Mouse (Mus musculus) stomach, postnatal 0 days (tissue): ENCODE results near the gene Shbg. TPM values are rescaled to one million over a fixed set of nuclear protein-coding genes. Genes with fewer than 3 reads are reported as not detected.
A peak's percentile ranks its signal among the peaks of the same experiment; 100 is the strongest.

ENCODE experiments used
- ATAC-seq: fragments of 200-750 bp; cut with Nextera tagmentation; 2 replicates; pipeline ENCODE4 v1.8.0; 2017; ENCODE audit not compliant: low FRiP score, low TSS enrichment
- DNase-seq: peaks from one replicate; pipeline ENCODE4 v3.0.0-alpha.2; 2016; ENCODE audit warnings: low spot score
- H3K27ac ChIP-seq: fragments of 300-500 bp; sonication (generic); replicated peaks from 2 replicates; pipeline ENCODE4 v1.5.1; 2014; ENCODE audit warnings: mild to moderate bottlenecking, control low read depth
- H3K27me3 ChIP-seq: fragments of 300-500 bp; sonication (generic); 2 replicates; pipeline ENCODE4 v1.6.1; 2014; ENCODE audit warnings: low read length; ENCODE audit not compliant: control insufficient read depth, insufficient read depth
- H3K36me3 ChIP-seq: fragments of 300-500 bp; sonication (generic); 2 replicates; pipeline ENCODE4 v1.6.1; 2014; ENCODE audit warnings: low read length, mixed read lengths; ENCODE audit not compliant: control insufficient read depth, insufficient read depth
- H3K4me1 ChIP-seq: fragments of 300-500 bp; sonication (generic); replicated peaks from 2 replicates; pipeline ENCODE4 v1.6.1; 2014; ENCODE audit warnings: antibody characterized with exemption; ENCODE audit not compliant: control insufficient read depth, insufficient read depth
- H3K4me2 ChIP-seq: fragments of 300-500 bp; sonication (generic); replicated peaks from 2 replicates; pipeline ENCODE4 v1.6.1; 2014; ENCODE audit warnings: low read depth, mild to moderate bottlenecking, control low read depth, moderate library complexity
- H3K4me3 ChIP-seq: fragments of 300-500 bp; sonication (generic); 2 replicates; pipeline ENCODE4 v1.5.1; 2014; ENCODE audit warnings: low read depth, low read length, control low read depth
- H3K9ac ChIP-seq: fragments of 300-500 bp; sonication (generic); 2 replicates; pipeline ENCODE4 v1.6.1; 2014; ENCODE audit warnings: mild to moderate bottlenecking, low read length, control low read depth, mixed read lengths
- H3K9me3 ChIP-seq: fragments of 300-500 bp; sonication (generic); 2 replicates; pipeline ENCODE4 v1.6.1; 2016; ENCODE audit warnings: low read length; ENCODE audit not compliant: control insufficient read depth
- CTCF ChIP-seq: IDR thresholded peaks from 2 replicates; pipeline ENCODE4 v1.5.1; 2016; ENCODE audit warnings: antibody characterized with exemption, low read depth, mild to moderate bottlenecking, moderate library complexity
- EP300 ChIP-seq: optimal IDR thresholded peaks from 2 replicates; pipeline ENCODE3; 2016; ENCODE audit warnings: antibody characterized with exemption
- WGBS: fragments of 180-500 bp; shearing (Covaris S2); extraction: QIAGEN DNeasy Blood & Tissue Kit; methylation state at CpG from one replicate; pipeline ENCODE4 v1.1.7; 2014; 5-methylcytosine and 5-hydroxymethylcytosine counted together
- polyA plus RNA-seq: library from polyadenylated mRNA; unstranded; fragments of >200 nt; fragmentation: Nextera tagmentation; extraction: Ambion mirVana; gene quantifications from 2 replicates; pipeline ENCODE4 v1.2.1, GENCODE M21; 2015

Gene Shbg
- polyA plus RNA-seq = not detected in 2 replicates

DNA sequence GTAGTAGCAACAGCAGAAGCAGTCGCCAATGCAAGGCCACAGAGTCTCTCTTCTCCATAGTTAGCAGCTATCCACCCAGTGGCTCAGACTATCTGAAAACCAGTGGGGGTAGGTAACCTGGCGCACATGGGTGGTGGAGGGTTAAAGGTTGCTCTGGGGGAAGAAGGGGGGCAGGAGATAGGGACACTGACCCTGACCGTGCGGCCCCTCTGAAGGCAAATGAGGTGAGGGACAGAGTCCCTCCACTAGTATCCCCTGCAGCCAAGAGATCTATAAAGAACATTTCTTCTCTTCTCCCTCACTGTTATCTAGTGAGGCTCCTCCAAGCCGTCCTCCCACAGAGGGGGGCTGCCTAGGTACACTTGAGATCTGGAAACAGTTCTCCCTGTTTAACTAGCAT lies at the start of gene Shbg:
Gene Shbg, minus strand, starts transcription at position 101 of the 400 bp plus-strand sequence.
- H3K9ac ChIP-seq = no peak within 1 kb of the TSS
- no peaks in the 10 kb centered on the region for H3K4me1 ChIP-seq
- ATAC-seq = no peak
- no peaks in the 10 kb centered on the region for H3K36me3 ChIP-seq
- TF ChIP-seq EP300 = no peak
- TF ChIP-seq CTCF = no peak
- 64% methylated on average over 5 of the region's 5 CpGs for WGBS
- no peak for DNase-seq
- H3K4me3 ChIP-seq = no peak within 1 kb of the TSS
- no peak within 1 kb of the TSS for H3K27ac ChIP-seq
- no peaks in the 10 kb centered on the region for H3K27me3 ChIP-seq
- H3K4me2 ChIP-seq = no peak within 1 kb of the TSS
- no peaks in the 10 kb centered on the region for H3K9me3 ChIP-seq

- no peak for ATAC-seq
- Histone ChIP-seq H3K36me3 (peaks cover 16% of the 10 kb centered on the region), H3K4me3 (no peak overlapping the region), H3K9me3 (no peaks in the 10 kb centered on the region), H3K27me3 (no peaks in the 10 kb centered on the region), H3K9ac (no peak overlapping the region), H3K27ac (no peak overlapping the region; the same call in 1 of the 2 replicates), H3K4me1 (0 out of 2 replicates have a peak, but pooled peaks cover 2% of the 10 kb centered on the region), H3K4me2 (no peak overlapping the region)
- TF ChIP-seq CTCF (no peak), EP300 (no peak)
- DNase-seq = no peak
- 71% methylated on average over 3 of the region's 3 CpGs for whole genome bisulfite sequencing
These were observed 48.9 kb upstream of the Shbg start for GRCm38 (mm10) chr11:69666665-69667005.

- ATAC-seq (peak; percentile 47), DNase-seq (peak; percentile 78)
- Histone ChIP-seq H3K27me3 (no peaks in the 10 kb centered on the region), H3K9me3 (no peaks in the 10 kb centered on the region), H3K36me3 (peaks cover 16% of the 10 kb centered on the region), H3K4me1 (0 out of 2 replicates have a peak, but pooled peaks cover 2% of the 10 kb centered on the region), H3K27ac (peak within 1 kb of the TSS; percentile 70), H3K4me3 (no peak within 1 kb of the TSS), H3K9ac (no peak within 1 kb of the TSS), H3K4me2 (no peak within 1 kb of the TSS)
- WGBS = 20% methylated on average over 7 of the region's 7 CpGs
- TF ChIP-seq EP300 (no peak), CTCF (no peak)
These were observed 48.4 kb upstream of the Shbg start, which contains the start of gene Cd68 for GRCm38 (mm10) chr11:69665961-69666664. Gene Cd68, minus strand, starts transcription at chr11:69666153.

- no peak for ATAC-seq
- Histone ChIP-seq H3K9me3 (no peaks in the 10 kb centered on the region), H3K4me2 (no peak overlapping the region), H3K27ac (peak overlapping the region; percentile 70), H3K36me3 (peaks cover 16% of the 10 kb centered on the region), H3K4me3 (no peak overlapping the region), H3K27me3 (no peaks in the 10 kb centered on the region), H3K4me1 (0 out of 2 replicates have a peak, but pooled peaks cover 2% of the 10 kb centered on the region), H3K9ac (no peak overlapping the region)
- WGBS = 60% methylated on average over 9 of the region's 9 CpGs
- no peak for DNase-seq
- TF ChIP-seq EP300 = no peak
- no peak for TF ChIP-seq CTCF
These were observed 47.8 kb upstream of the Shbg start for GRCm38 (mm10) chr11:69665457-69665960.

GRCm38 (mm10) chr11:69664841-69665240 lies 47.1 kb upstream of the Shbg start:
- Histone ChIP-seq H3K9me3 (no peaks in the 10 kb centered on the region), H3K4me1 (0 out of 2 replicates have a peak, but pooled peaks cover 2% of the 10 kb centered on the region), H3K4me2 (no peak overlapping the region), H3K4me3 (no peak overlapping the region), H3K9ac (no peak overlapping the region), H3K36me3 (peaks cover 16% of the 10 kb centered on the region), H3K27ac (no peak overlapping the region; the same call in 1 of the 2 replicates), H3K27me3 (no peaks in the 10 kb centered on the region)
- WGBS = 86% methylated on average over 7 of the region's 7 CpGs
- DNase-seq = no peak
- no peak for TF ChIP-seq EP300
- no peak for TF ChIP-seq CTCF
- no peak for ATAC-seq

DNA sequence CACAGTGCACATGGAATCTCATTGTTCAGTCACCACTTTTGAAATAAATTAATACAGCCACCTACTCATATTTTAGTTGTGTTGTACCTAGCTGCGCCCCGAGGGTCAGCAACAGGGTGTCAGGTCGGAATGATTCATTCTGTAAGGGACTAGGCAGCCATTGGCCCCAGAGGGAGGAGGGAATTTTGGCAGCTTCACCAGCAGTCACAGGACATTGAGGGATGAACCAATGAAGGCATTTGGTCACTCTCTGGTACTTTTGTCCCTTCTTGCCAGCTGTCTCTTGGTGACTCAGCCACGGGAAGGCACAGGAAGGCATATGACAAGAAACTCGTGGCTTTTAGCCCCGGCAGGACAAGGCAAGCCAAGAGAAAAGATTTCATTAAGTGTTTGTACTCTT lies 46.1 kb upstream of the Shbg start:
- no peak overlapping the region for H3K4me2 ChIP-seq
- H3K9me3 ChIP-seq = no peaks in the 10 kb centered on the region
- H3K27ac ChIP-seq = peak overlapping the region; percentile 96; the same call in 1 of the 2 replicates
- TF ChIP-seq EP300 = no peak
- no peak for TF ChIP-seq CTCF
- WGBS = 74% methylated on average over 6 of the region's 6 CpGs
- DNase-seq = no peak
- no peak overlapping the region for H3K9ac ChIP-seq
- ATAC-seq = no peak
- no peak overlapping the region for H3K4me3 ChIP-seq
- 0 out of 2 replicates have a peak, but pooled peaks cover 2% of the 10 kb centered on the region for H3K4me1 ChIP-seq
- H3K36me3 ChIP-seq = peaks cover 10% of the 10 kb centered on the region
- H3K27me3 ChIP-seq = no peaks in the 10 kb centered on the region
